Mouse (Mus musculus) hematopoietic stem cell, adult 5-6 weeks (primary cell): ENCODE measurements around the gene Ddx21. TPM values are rescaled to one million over a fixed set of nuclear protein-coding genes. Genes with fewer than 3 reads are reported as not detected.

Source experiments
- ATAC-seq, 2 experiments: fragments of 125-278 bp in 1 of 2; replicated peaks in 1 of 2; 2 replicates each; pipeline ENCODE4 v1.8.0; 2016 to 2017; ENCODE audit warnings: inconsistent platforms in 2 of 2, mild to moderate bottlenecking in 2 of 2, moderate number of reproducible peaks in 2 of 2, low read depth in 1 of 2, moderate TSS enrichment in 1 of 2; ENCODE audit not compliant: low FRiP score in 2 of 2, poor library complexity in 2 of 2, severe bottlenecking in 2 of 2, insufficient read depth in 1 of 2, low TSS enrichment in 1 of 2
- total RNA-seq: library from RNA; stranded (forward); fragments of 172-1452, 232-1000 nt; gene quantifications from 2 replicates; pipeline ENCODE4 v1.2.3, GENCODE M21; 2017

Gene Ddx21
- total RNA-seq, 1 experiment from 2014 or later = 198 TPM

DNA sequence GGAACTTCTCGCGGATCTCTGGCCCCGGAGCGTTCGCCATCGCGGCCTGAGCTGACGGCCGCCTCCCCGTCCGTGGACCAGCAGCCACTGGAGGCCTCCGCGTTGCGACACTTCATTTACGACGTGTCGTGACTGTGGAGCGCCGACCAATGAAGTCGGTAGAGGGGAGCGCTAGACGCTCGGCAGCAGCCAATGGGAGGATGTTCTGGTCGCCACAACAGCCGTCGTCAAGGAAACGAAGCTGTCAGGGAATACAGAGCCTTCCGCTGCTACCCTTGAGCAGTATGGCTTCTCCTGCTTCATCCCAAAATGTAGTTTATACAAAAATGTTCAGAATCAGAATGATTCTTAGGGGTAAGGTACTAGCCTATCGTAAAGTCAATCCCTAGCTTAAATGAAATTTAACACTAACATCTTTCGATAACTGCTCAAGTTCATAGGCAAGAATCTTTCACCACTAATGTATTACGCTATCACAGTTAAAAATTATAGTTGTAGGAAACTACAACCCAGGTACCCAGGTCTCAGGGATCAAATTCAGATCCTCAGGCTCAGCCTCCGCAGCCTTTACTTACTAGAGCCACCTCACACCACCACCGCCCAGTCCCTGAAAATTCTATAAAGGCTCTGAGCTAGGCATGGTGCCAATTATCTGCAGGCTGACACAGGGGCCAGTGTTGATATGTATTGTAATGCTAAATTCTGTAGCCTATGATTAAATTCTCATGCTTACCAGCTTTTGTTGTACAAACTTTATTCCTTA lies 23.6 kb downstream of the Ddx21 start, which contains the start of gene Kif1bp:
TSS of gene Kif1bp (minus strand) at position 120 of the 763 bp plus-strand sequence.
- peak; percentile 98 to 99 for ATAC-seq

- ATAC-seq = no peak; a peak in 1 of 4 replicates
These were observed 24.3 kb downstream of the Ddx21 start for GRCm38 (mm10) chr10:62577673-62578337.

DNA sequence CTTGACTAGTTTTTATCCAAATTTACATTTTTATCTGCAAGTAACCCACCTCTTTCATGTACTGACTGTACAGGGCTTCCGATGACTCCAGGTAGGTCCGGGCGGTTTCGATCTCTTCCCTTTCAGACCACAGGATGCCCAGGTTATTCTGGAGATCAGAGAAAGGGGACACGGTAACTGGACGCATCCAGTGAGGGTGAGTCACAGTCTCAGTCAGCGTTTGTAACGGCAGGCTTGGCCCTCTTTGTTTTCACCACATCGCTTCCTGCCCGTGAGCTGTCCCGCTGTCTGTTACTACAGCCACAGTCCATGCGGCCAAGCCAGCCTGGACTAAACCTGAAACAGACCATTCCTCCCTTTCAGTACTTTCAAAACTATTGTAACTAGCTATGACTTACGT lies 27.1 kb downstream of the Ddx21 start:
- no peak for ATAC-seq

GRCm38 (mm10) chr10:62570126-62570871 lies 31.8 kb downstream of the Ddx21 start:
- ATAC-seq = no peak; a peak in 1 of 4 replicates

GRCm38 (mm10) chr10:62568861-62569260 lies 33.2 kb downstream of the Ddx21 start:
- no peak for ATAC-seq

DNA sequence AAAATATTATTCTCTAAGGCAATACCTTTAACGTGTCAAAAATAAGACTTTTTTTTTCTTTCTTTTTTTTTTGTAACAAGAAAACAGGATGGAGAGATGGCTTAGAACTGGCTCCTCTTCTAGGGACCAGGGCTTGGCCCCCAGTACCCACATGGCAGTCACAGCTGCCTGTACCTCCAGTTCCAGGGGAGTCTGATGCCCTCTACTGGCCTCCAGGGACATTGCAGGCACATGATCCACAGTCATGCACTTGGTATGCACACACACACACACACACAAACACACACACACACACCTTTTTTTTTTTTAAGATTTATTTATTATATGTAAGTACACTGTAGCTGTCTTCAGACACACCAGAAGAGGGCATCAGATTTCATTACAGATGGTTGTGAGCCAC lies 44.3 kb downstream of the Ddx21 start:
- ATAC-seq = no peak

GRCm38 (mm10) chr10:62556558-62556901 lies 45.6 kb downstream of the Ddx21 start:
- peak; percentile 40 to 58; a peak in 3 of 4 replicates for ATAC-seq

DNA sequence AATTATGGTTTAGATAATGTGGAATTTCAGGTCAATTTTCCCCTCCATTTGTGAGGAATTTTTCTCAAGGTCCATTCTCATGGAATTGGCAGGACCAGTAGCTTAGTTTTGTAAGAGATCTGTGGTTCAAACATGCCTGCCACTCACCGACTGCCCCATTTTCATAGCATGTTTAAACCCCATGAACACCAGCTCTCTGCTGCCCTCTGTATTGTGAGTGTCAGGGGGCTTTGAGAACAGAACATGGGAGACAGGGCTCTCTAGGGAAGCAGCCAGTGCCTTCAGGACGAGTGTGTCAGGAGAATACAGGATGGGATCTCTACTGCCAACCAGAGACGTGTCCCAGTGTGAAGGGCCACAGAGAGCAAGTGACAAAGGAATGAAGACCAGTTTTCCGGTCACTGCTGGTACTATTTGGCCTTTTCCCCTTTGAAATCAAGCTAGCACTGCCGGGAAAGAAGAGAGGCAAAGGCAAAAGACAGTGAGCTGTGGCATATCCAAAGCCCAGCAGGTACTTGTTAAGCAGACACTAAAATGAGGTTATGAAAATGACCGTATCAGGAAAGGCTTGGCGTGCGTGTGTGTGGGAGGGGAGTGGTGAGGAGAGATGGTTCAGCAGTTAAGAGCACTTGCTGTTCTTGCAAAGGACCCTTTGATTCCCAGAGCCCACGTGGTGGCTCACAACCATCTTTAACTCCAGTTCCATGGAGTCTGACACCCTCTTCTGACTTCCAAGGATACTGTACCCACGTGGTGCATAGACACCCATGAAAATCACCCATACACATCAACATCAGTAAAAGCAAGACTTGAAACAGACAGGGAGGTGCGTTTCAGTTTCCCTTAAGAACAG lies 46.1 kb downstream of the Ddx21 start:
- ATAC-seq = no peak

DNA sequence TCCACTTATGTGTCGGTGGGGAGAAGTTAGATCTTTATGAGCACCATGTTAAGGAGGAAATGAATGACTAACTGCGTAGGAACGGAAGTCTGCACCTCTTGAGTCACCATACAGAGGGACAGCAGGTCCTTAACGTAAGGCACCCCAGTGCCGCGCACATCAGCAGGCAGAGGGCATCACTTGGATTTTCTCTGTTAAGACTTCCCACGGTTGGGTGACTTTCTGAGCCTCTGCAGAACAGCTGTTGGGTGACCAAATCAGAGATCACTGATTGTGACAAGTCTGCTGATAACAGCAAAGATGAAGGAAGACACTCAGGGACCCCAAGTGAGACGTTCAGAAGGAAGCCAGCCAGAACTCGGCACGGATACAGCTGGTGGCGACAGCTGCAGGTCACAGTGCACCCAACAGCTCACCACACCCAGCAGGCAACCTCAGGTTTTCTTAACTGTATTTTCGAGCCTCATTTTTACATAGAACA lies 48.4 kb downstream of the Ddx21 start:
- ATAC-seq = peak; percentile 81 to 84

- no peak for ATAC-seq
These were observed 51.2 kb downstream of the Ddx21 start for GRCm38 (mm10) chr10:62550787-62551300.

DNA sequence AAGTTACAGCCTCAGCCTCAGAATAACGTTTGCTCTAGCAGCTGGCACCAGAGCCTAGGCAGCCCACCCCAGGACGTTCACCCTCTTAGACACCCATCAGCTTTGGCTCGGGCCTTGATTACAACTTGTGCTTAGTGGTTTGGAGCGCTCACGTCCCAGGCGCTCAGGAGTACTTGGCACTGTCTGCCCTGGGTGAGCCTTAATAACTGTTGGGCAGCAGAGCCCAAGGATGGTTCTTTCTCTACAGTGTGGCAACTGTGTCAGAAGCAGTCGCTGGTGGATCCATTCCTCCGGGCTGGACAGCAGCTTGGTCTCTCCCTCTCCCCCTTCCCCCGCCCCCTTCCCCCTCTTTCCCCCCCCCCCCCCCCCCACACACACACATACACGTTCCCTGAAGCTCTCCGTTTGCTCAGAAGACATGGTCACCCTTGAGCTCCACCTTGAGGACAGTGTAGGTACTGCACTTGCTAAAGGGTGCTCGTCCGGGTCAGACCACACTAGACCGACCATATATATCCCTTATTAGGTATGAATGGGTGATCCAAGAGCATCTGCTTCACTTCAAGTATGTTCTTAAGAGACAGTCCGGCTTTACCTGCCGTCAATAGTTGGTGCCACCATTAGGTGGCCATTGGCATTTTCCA lies 52.4 kb downstream of the Ddx21 start:
- peak; percentile 60 to 65 for ATAC-seq

DNA sequence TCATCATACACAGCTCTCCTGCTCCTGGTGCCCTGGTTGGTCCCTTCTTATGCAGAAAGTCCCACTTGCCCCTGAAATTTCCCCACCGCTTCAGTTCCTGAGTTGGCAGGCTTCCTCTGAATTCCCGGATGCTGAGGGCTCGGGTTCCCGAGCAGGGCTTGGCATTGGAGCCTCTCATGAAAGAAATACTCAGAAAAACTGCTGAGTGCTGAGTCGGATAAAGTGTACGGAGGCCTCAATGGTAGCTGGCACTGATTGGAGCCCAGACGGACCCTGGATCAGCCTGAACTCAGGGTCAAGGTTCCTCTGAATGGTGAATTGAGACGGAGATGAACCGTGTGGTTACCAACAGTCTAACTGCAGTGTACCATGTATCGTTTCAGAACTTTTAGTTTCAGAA lies 55.6 kb downstream of the Ddx21 start:
- ATAC-seq = no peak

DNA sequence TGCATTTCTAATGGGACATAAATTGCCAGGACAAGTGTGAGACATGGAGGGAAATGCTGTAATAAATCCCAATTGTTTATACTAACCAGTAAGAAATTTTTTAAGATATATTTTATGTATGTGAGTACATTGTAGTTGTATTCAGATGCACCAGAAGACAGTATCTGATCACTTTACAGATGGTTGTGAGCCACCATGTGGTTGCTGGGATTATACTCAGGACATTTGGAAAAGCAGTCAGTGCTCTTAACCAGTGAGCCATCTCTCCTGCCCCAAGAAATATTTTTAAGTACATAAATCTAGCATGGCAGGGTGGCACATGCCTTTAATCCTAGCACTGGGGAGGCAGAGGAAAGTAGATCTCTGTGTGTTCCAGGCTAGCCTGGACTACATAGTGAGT lies 56.3 kb downstream of the Ddx21 start:
- ATAC-seq = no peak

GRCm38 (mm10) chr10:62544316-62544715 lies 57.8 kb downstream of the Ddx21 start:
- no peak for ATAC-seq

- ATAC-seq = peak; percentile 92 to 95
These were observed 58.7 kb downstream of the Ddx21 start for GRCm38 (mm10) chr10:62543399-62543808.

- ATAC-seq = peak in 1 of 2 experiments; percentile 1; a peak in 1 of 4 replicates
These were observed 59.2 kb downstream of the Ddx21 start for GRCm38 (mm10) chr10:62542928-62543327.
